In genomic region chr2:165210948-165211347, GRCm38 (mm10) we compare ENCODE assay signal across 14 mouse cellular contexts. TPM values are rescaled to one million over a fixed set of nuclear protein-coding genes. Genes with fewer than 3 reads are reported as not detected.
DNase-seq lines count a peak whose midpoint lies in the region; ATAC-seq lines count a peak whose summit lies in the region.
"Had no signal": no experiment of that assay in that cellular context is flagged by ENCODE, and none has a peak within 500 bp of the region (broad histone marks: within the 10 kb centered on the region; RNA-seq: fewer than 3 reads in every experiment).

No protein-coding gene starts in this region.

- H3K4me3 ChIP-seq in neural tube, embryonic 11.5 days (ENCODE audit: low read depth, low read length) = no peak overlapping the region
- H3K4me3 ChIP-seq in hindbrain, embryonic 10.5 days = peak overlapping the region; percentile 41
- H3K4me3 ChIP-seq in limb, embryonic 13.5 days = no peak overlapping the region
- no peak overlapping the region for H3K4me3 ChIP-seq in neural tube, embryonic 14.5 days (ENCODE audit: low read depth, low read length)
- H3K4me3 ChIP-seq: intestine, embryonic 15.5 days; left cerebral cortex, adult 2 months had no signal

- H3K9me3 ChIP-seq in neural tube, embryonic 11.5 days (ENCODE audit: control insufficient read depth, low read length) = no peaks in the 10 kb centered on the region
- H3K9me3 ChIP-seq in hindbrain, embryonic 10.5 days = no peaks in the 10 kb centered on the region
- no peaks in the 10 kb centered on the region for H3K9me3 ChIP-seq in limb, embryonic 13.5 days
- H3K9me3 ChIP-seq in neural tube, embryonic 14.5 days (ENCODE audit: control insufficient read depth, low read length) = no peaks in the 10 kb centered on the region
- H3K9me3 ChIP-seq: intestine, embryonic 15.5 days had no signal

- no peak overlapping the region for H3K9ac ChIP-seq in neural tube, embryonic 11.5 days (ENCODE audit: low read length)
- H3K9ac ChIP-seq in limb, embryonic 13.5 days = no peak overlapping the region
- no peak overlapping the region for H3K9ac ChIP-seq in neural tube, embryonic 14.5 days (replicated peaks; ENCODE audit: low read depth, low read length)
- H3K9ac ChIP-seq: intestine, embryonic 15.5 days; liver, embryonic 14.5 days had no signal

- peak overlapping the region; percentile 31 for H3K4me2 ChIP-seq in neural tube, embryonic 11.5 days (ENCODE audit: low read depth)
- 0 out of 2 replicates have a peak overlapping the region, but pooled peaks have one; percentile 16 for H3K4me2 ChIP-seq in limb, embryonic 13.5 days (replicated peaks)
- peak overlapping the region; percentile 23; the same call in 1 of the 2 replicates for H3K4me2 ChIP-seq in neural tube, embryonic 14.5 days (ENCODE audit: low read depth, low read length)

- DNase-seq in neural tube, embryonic 11.5 days (ENCODE audit: low spot score) = peak; percentile 57
- DNase-seq in neural tube, embryonic 10.5 days (ENCODE audit: extremely low spot score, low spot score) = no peak
- peak; percentile 44 for DNase-seq in hindbrain, embryonic 10.5 days (ENCODE audit: low spot score)
- DNase-seq in left cerebral cortex, postnatal 10 days (ENCODE audit: extremely low spot score in 1 of 2, low spot score in 2 of 2) = no peak
- no peak for DNase-seq in layer of hippocampus, postnatal 25 days (ENCODE audit: extremely low spot score in 1 of 2, low spot score in 1 of 2)
- DNase-seq in thymus, postnatal 36 days = no peak
- DNase-seq: cerebellum, adult 18-20 months; lung, postnatal 4 days; thymus, postnatal 4 days had no signal

- H3K27ac ChIP-seq in neural tube, embryonic 11.5 days (ENCODE audit: low read depth, low read length) = no peak overlapping the region
- H3K27ac ChIP-seq in hindbrain, embryonic 10.5 days = no peak overlapping the region
- no peak overlapping the region for H3K27ac ChIP-seq in limb, embryonic 13.5 days
- no peak overlapping the region for H3K27ac ChIP-seq in neural tube, embryonic 14.5 days (ENCODE audit: low read depth, low read length)
- H3K27ac ChIP-seq: intestine, embryonic 15.5 days; left cerebral cortex, adult 2 months; liver, embryonic 14.5 days had no signal

- peaks cover 71% of the 10 kb centered on the region for H3K27me3 ChIP-seq in neural tube, embryonic 11.5 days (ENCODE audit: control insufficient read depth, insufficient read depth, low read length)
- peaks cover 95% of the 10 kb centered on the region for H3K27me3 ChIP-seq in hindbrain, embryonic 10.5 days (ENCODE audit: insufficient read depth, poor library complexity, severe bottlenecking)
- peaks cover 93% of the 10 kb centered on the region for H3K27me3 ChIP-seq in limb, embryonic 13.5 days
- peaks cover 8% of the 10 kb centered on the region; the same call in 1 of the 2 replicates for H3K27me3 ChIP-seq in neural tube, embryonic 14.5 days (ENCODE audit: control insufficient read depth, insufficient read depth, low read length)

- no peak for ATAC-seq in neural tube, embryonic 11.5 days (ENCODE audit: insufficient read depth, low FRiP score, low TSS enrichment)
- ATAC-seq in limb, embryonic 13.5 days (ENCODE audit: low FRiP score, low read depth) = no peak
- no peak for ATAC-seq in neural tube, embryonic 14.5 days (ENCODE audit: low read depth)
- ATAC-seq: intestine, embryonic 15.5 days had no signal

- no peaks in the 10 kb centered on the region for H3K36me3 ChIP-seq in neural tube, embryonic 11.5 days (ENCODE audit: control insufficient read depth, insufficient read depth, low read length)
- H3K36me3 ChIP-seq in hindbrain, embryonic 10.5 days = no peaks in the 10 kb centered on the region
- no peaks in the 10 kb centered on the region for H3K36me3 ChIP-seq in limb, embryonic 13.5 days
- H3K36me3 ChIP-seq in neural tube, embryonic 14.5 days (ENCODE audit: control insufficient read depth, insufficient read depth, low read length) = no peaks in the 10 kb centered on the region
- H3K36me3 ChIP-seq: intestine, embryonic 15.5 days had no signal

- intact Hi-C loops in left cerebral cortex, postnatal 10 days (cut with DNase I) = no loop called here

- peaks cover 29% of the 10 kb centered on the region for H3K4me1 ChIP-seq in neural tube, embryonic 11.5 days (ENCODE audit: control insufficient read depth, insufficient read depth, low read length)
- peaks cover 69% of the 10 kb centered on the region for H3K4me1 ChIP-seq in hindbrain, embryonic 10.5 days (replicated peaks)
- H3K4me1 ChIP-seq in limb, embryonic 13.5 days = peaks cover 23% of the 10 kb centered on the region
- peaks cover 36% of the 10 kb centered on the region for H3K4me1 ChIP-seq in neural tube, embryonic 14.5 days (ENCODE audit: control insufficient read depth, insufficient read depth, low read length)

- WGBS in neural tube, embryonic 11.5 days = under 1% methylated on average over 15 of the region's 15 CpGs
- under 1% methylated on average over 15 of the region's 15 CpGs for WGBS in hindbrain, embryonic 10.5 days
- under 1% methylated on average over 15 of the region's 15 CpGs for WGBS in limb, embryonic 13.5 days
- WGBS in neural tube, embryonic 14.5 days = 0% methylated on average over 15 of the region's 15 CpGs

RNA-seq across cellular contexts. Expression of gene Cdh22, which starts 23.7 kb away (rescaled TPM):
- polyA plus RNA-seq in neural tube, embryonic 11.5 days (2014; fragmentation: Nextera tagmentation; extraction: Ambion mirVana) = 3.1 and 3.4 TPM in 2 replicates
- polyA plus RNA-seq in hindbrain, embryonic 10.5 days (2016; fragmentation: Nextera tagmentation; extraction: Ambion mirVana) = 4.4 and 8.7 TPM in 2 replicates
- polyA plus RNA-seq in limb, embryonic 13.5 days (2015; fragmentation: Nextera tagmentation; extraction: Ambion mirVana) = 0.79 and 1.2 TPM in 2 replicates
- 9.0 and 10.5 TPM in 2 replicates for polyA plus RNA-seq in neural tube, embryonic 14.5 days (2014; fragmentation: Nextera tagmentation; extraction: Ambion mirVana)
- 10 to 100 TPM; 20.4 to 23.1 TPM for total RNA-seq in left cerebral cortex, postnatal 10 days (2021)
- total RNA-seq in layer of hippocampus, postnatal 25 days (2021) = 10 to 100 TPM; 12.9 to 13.0 TPM

Comparison
In these comparisons a context has a peak if more than half of its experiments do, and no peak if none do; other contexts are left out.
1. DNase-seq: peak in neural tube, embryonic 11.5 days (single experiment) and hindbrain, embryonic 10.5 days (single experiment); none in neural tube, embryonic 10.5 days (single experiment), left cerebral cortex, postnatal 10 days (0 of 2), layer of hippocampus, postnatal 25 days (0 of 2) and thymus, postnatal 36 days (0 of 2).
2. Peak in every context shown above with its lines, with median percentiles within 50 percentile points of each other: H3K4me2 ChIP-seq.